In genomic region chrX:6448001-6448400, GRCm38 (mm10) we compare ENCODE assay signal across 10 mouse cellular contexts. TPM values are rescaled to one million over a fixed set of nuclear protein-coding genes. Genes with fewer than 3 reads are reported as not detected.
DNase-seq lines count a peak whose midpoint lies in the region; ATAC-seq and TF ChIP-seq lines count a peak whose summit lies in the region.
"Had no signal": no experiment of that assay in that cellular context is flagged by ENCODE, and none has a peak within 500 bp of the region (broad histone marks: within the 10 kb centered on the region; RNA-seq: fewer than 3 reads in every experiment).

No protein-coding gene starts in this region.

- H3K4me2 ChIP-seq in hindbrain, postnatal 0 days (ENCODE audit: low read depth, low read length): no peak overlapping the region
- no peak overlapping the region for H3K4me2 ChIP-seq in hindbrain, embryonic 11.5 days (replicated peaks; ENCODE audit: low read depth, low read length)
- H3K4me2 ChIP-seq in liver, embryonic 12.5 days: no peak overlapping the region
- H3K4me2 ChIP-seq: liver, embryonic 15.5 days; neural tube, embryonic 13.5 days had no signal

- DNase-seq in hindbrain, postnatal 0 days (ENCODE audit: low spot score): peak; percentile 2
- DNase-seq in hindbrain, embryonic 11.5 days (ENCODE audit: low spot score): no peak
- DNase-seq in adrenal gland, postnatal 14 days: peak; percentile 32
- DNase-seq in heart, postnatal 36 days: peak; percentile 1 to 2
- peak; percentile 19 for DNase-seq in left cerebral cortex, postnatal 4 days
- no peak for DNase-seq in thymus, postnatal 0 days (ENCODE audit: low spot score)
- DNase-seq: gastrocnemius, postnatal 36 days had no signal

- H3K36me3 ChIP-seq in hindbrain, postnatal 0 days (ENCODE audit: insufficient read depth, low read length): no peaks in the 10 kb centered on the region
- no peaks in the 10 kb centered on the region for H3K36me3 ChIP-seq in hindbrain, embryonic 11.5 days (ENCODE audit: control insufficient read depth, insufficient read depth, low read length)
- H3K36me3 ChIP-seq in liver, embryonic 12.5 days: no peaks in the 10 kb centered on the region
- H3K36me3 ChIP-seq: liver, embryonic 15.5 days; neural tube, embryonic 13.5 days had no signal

- TF ChIP-seq CTCF in hindbrain, postnatal 0 days (IDR thresholded peaks at IDR 0.05; ENCODE audit: low read depth): no peak

- no peak overlapping the region for H3K9ac ChIP-seq in hindbrain, postnatal 0 days (replicated peaks; ENCODE audit: low read length)
- no peak overlapping the region for H3K9ac ChIP-seq in hindbrain, embryonic 11.5 days (ENCODE audit: low read depth, low read length)
- H3K9ac ChIP-seq in liver, embryonic 12.5 days: no peak overlapping the region
- H3K9ac ChIP-seq: liver, embryonic 15.5 days; neural tube, embryonic 13.5 days had no signal

- whole genome bisulfite sequencing in hindbrain, postnatal 0 days: 65% methylated on average over 4 of the region's 4 CpGs
- WGBS in hindbrain, embryonic 11.5 days: 65% methylated on average over 4 of the region's 4 CpGs
- 78% methylated on average over 4 of the region's 4 CpGs for WGBS in liver, embryonic 12.5 days (ENCODE audit: insufficient replicate concordance)

- H3K27ac ChIP-seq in hindbrain, postnatal 0 days: no peak overlapping the region
- no peak overlapping the region for H3K27ac ChIP-seq in hindbrain, embryonic 11.5 days (ENCODE audit: low read depth, low read length)
- no peak overlapping the region for H3K27ac ChIP-seq in liver, embryonic 12.5 days
- H3K27ac ChIP-seq: liver, embryonic 15.5 days; neural tube, embryonic 13.5 days had no signal

- H3K4me1 ChIP-seq in hindbrain, postnatal 0 days (ENCODE audit: insufficient read depth, low read length): no peaks in the 10 kb centered on the region
- no peaks in the 10 kb centered on the region for H3K4me1 ChIP-seq in hindbrain, embryonic 11.5 days (replicated peaks; ENCODE audit: control insufficient read depth, insufficient read depth, low read length)
- no peaks in the 10 kb centered on the region for H3K4me1 ChIP-seq in liver, embryonic 12.5 days
- H3K4me1 ChIP-seq: liver, embryonic 15.5 days; neural tube, embryonic 13.5 days had no signal

- no peak overlapping the region for H3K4me3 ChIP-seq in hindbrain, postnatal 0 days (ENCODE audit: low read length)
- H3K4me3 ChIP-seq in hindbrain, embryonic 11.5 days (ENCODE audit: low read depth, low read length): no peak overlapping the region
- H3K4me3 ChIP-seq in liver, embryonic 12.5 days: no peak overlapping the region
- H3K4me3 ChIP-seq: liver, embryonic 15.5 days; neural tube, embryonic 13.5 days had no signal

- no peak for ATAC-seq in hindbrain, postnatal 0 days
- ATAC-seq in hindbrain, embryonic 11.5 days (ENCODE audit: low FRiP score): no peak
- ATAC-seq in liver, embryonic 12.5 days: no peak

- no peaks in the 10 kb centered on the region for H3K27me3 ChIP-seq in hindbrain, postnatal 0 days (ENCODE audit: insufficient read depth, low read length)
- no peaks in the 10 kb centered on the region for H3K27me3 ChIP-seq in hindbrain, embryonic 11.5 days (ENCODE audit: control insufficient read depth, insufficient read depth, low read length)
- no peaks in the 10 kb centered on the region for H3K27me3 ChIP-seq in liver, embryonic 12.5 days (replicated peaks)
- H3K27me3 ChIP-seq: liver, embryonic 15.5 days; neural tube, embryonic 13.5 days had no signal

- intact Hi-C loops in heart, postnatal 36 days (cut with DNase I): no loop called here
- intact Hi-C loops in left cerebral cortex, postnatal 4 days (cut with DNase I): no loop called here

- H3K9me3 ChIP-seq in hindbrain, postnatal 0 days (ENCODE audit: low read length): no peaks in the 10 kb centered on the region
- no peaks in the 10 kb centered on the region for H3K9me3 ChIP-seq in hindbrain, embryonic 11.5 days (ENCODE audit: control insufficient read depth, low read length)
- H3K9me3 ChIP-seq in liver, embryonic 12.5 days (replicated peaks): no peaks in the 10 kb centered on the region
- H3K9me3 ChIP-seq: liver, embryonic 15.5 days; neural tube, embryonic 13.5 days had no signal

RNA-seq across cellular contexts. Expression of gene Shroom4, which starts 48.3 kb away (rescaled TPM):
- total RNA-seq in hindbrain, postnatal 0 days (2014; rRNA removed): 4.7 and 6.4 TPM in 2 replicates
- 0.68 and 0.95 TPM in 2 replicates for polyA plus RNA-seq in hindbrain, postnatal 0 days (2015; fragmentation: Nextera tagmentation; extraction: Ambion mirVana)
- 4.5 and 5.6 TPM in 2 replicates for polyA plus RNA-seq in hindbrain, embryonic 11.5 days (2014; fragmentation: Nextera tagmentation; extraction: Ambion mirVana)
- 20.2 and 20.6 TPM in 2 replicates for total RNA-seq in adrenal gland, postnatal 14 days (2021)
- total RNA-seq in heart, postnatal 36 days (2021): 10 to 100 TPM; 14.1 to 18.1 TPM
- total RNA-seq in left cerebral cortex, postnatal 4 days (2021): 1 to 10 TPM; 6.4 to 6.5 TPM
- 0.22 and 0.27 TPM in 2 replicates for polyA plus RNA-seq in thymus, postnatal 0 days (2015; fragmentation: Nextera tagmentation; extraction: Ambion mirVana)
- polyA plus RNA-seq in liver, embryonic 12.5 days (2016; fragmentation: Nextera tagmentation; extraction: Ambion mirVana): 0.94 and 1.2 TPM in 2 replicates

Comparison
In these comparisons a context has a peak if more than half of its experiments do, and no peak if none do; other contexts are left out.
1. DNase-seq: peak in hindbrain, postnatal 0 days (single experiment), adrenal gland, postnatal 14 days (single experiment), heart, postnatal 36 days (2 of 2) and left cerebral cortex, postnatal 4 days (single experiment); none in hindbrain, embryonic 11.5 days (single experiment) and thymus, postnatal 0 days (single experiment).